Mouse (Mus musculus) gastrocnemius, postnatal 36 days (tissue): ENCODE data around the gene Prune1. TPM values are rescaled to one million over a fixed set of nuclear protein-coding genes. Genes with fewer than 3 reads are reported as not detected.

Experiments used
- DNase-seq, 2 experiments: peaks; one replicate each; pipeline ENCODE4 v3.0.0; 2022
- intact Hi-C: fragments of 180-260 bp; cut with DNase I; formaldehyde crosslinking; loops from one replicate; pipeline ENCODE4 v1.15.1; 2025
- long read RNA-seq, 2 experiments: library from polyadenylated mRNA; stranded (forward); transcript quantifications; one replicate each; pipeline ENCODE4 v2.0.0; 2021
- total RNA-seq, 2 experiments: library from RNA; stranded (reverse); gene quantifications; 2 replicates each; pipeline ENCODE4 v1.2.3; 2021

The Prune1 gene
- total RNA-seq: 10 to 100 TPM; 39.4 to 45.5 TPM
- long read RNA-seq, experiment 1, transcript Prune1-201 (8 exons, 3,140 nt): major isoform, 13 of 41 reads
- long read RNA-seq, experiment 1, partial matches to known transcripts: 6 of 41 reads
- long read RNA-seq, experiment 1, other reads (novel, unspliced or antisense): 22 of 41 reads
- long read RNA-seq, experiment 2, transcript Prune1-201 (8 exons, 3,140 nt): major isoform, 22 of 49 reads
- long read RNA-seq, experiment 2, partial matches to known transcripts: 4 of 49 reads
- long read RNA-seq, experiment 2, other reads (novel, unspliced or antisense): 23 of 49 reads

GRCm38 (mm10) chr3:95281216-95282126 lies at the start of gene Prune1, which contains the start of gene Mindy1:
Gene Prune1, minus strand, starts transcription at chr3:95282076.
Gene Mindy1, plus strand, starts transcription at chr3:95281345.
- peak; percentile 94 to 98 for DNase-seq
- intact Hi-C loops: loop anchor here (5.0 kb wide), 1 partner anchor 36 kb away; no protein-coding TSS in a partner anchor

DNA sequence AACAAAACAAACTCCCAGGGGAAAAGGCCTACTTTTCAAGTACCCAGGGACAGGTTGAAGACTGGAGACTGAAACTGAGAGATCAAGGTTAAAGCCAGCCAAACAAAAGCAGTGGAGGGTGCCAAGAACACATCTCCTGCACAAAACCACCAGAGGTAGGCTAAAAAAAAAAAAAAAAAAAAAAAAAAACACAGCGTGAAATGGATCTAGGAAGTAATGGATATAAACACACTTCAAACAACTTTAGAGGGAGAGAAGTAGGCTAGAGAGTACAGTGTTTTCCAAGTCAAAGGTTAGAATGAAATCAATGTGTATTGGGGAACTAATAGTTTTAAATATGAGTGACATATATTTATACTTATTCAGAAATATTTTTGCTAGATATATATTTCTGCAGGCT lies 49.7 kb upstream of the Prune1 start:
- intact Hi-C loops: loop anchor here (10.0 kb wide), 1 partner anchor 503 kb away; no protein-coding TSS in a partner anchor
- no peak for DNase-seq

DNA sequence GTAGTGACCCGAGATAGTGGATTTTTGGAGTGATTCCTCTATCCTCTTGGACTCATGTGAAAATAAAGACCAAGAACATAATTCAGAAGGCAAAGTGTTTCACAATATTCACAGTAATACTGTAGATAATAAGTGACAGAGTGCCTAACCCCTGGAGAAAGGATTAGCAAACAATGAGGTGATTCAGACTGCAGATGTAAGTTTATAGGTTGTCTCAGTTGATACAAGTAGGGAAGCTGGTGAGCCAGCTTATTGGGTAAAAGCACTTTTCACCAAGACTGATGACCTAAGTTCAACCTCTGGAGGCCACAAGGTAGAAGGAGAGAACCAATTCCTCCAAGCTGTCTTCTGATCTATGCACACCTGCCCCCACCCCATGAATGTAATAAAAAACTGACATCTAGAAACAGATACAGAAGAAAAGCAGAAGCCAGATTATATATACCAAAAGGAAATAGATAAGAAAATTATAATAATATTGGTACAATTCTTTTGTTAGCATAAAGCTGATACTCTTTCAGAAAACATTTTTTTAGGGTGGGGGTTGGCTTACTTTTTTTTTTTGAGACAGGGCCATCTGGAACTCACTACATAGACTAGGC lies 47.0 kb upstream of the Prune1 start:
- intact Hi-C loops: no loop called here

DNA sequence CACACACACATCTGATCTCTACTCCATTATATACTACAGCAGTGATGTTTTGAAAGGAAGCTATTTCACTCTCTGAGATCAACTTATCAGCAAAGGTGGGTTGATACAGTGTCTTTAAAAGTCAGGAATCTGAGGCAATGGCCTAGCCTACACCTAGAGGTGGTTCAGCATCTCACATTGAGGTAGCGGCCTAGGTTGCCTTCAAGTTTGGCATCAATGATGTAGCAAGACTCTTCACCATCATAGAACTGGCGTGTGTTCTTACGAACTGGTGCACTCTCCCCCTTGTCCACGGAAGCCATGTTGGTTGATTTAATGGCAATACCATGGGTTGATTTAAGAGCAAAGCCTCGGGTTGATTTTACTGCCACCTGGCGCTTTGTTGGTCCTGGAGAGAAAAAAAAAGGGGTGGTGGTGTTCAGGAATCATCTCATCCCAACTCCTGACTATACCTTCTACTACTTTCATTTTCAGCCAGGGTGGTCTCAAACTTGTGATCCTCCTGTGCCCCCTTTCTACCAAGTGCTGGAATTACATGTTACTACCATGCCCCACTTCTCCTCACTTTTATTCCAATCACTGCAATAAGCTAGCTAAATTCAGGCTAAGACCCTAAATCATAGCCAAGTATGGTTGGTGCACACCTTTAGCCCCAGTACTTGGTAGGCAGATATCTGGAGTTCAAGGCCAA lies 42.7 kb upstream of the Prune1 start:
- intact Hi-C loops: no loop called here
- DNase-seq: no peak

More for the DNA sequence above, 47.0 kb upstream of the Prune1 start:
- no peak for DNase-seq

DNA sequence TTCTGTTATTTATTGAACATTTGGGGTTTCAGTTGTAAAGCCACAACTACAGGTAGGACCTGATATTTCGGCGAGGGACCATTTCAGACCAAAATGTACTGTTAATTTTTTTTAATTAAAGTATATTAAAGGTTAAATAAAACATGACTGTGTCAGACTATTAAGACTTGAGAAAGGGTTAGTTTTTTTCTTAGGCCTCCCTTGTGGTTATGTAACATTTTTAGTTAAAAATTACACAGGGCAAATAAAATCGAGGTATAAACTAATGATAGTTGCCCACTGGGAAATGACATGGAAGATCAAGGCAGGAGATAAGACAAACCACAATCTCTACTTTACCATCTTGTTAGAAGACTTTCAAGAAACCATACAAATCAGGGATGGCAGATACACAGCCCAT lies 41.6 kb upstream of the Prune1 start:
- DNase-seq: no peak
- intact Hi-C loops: no loop called here

DNA sequence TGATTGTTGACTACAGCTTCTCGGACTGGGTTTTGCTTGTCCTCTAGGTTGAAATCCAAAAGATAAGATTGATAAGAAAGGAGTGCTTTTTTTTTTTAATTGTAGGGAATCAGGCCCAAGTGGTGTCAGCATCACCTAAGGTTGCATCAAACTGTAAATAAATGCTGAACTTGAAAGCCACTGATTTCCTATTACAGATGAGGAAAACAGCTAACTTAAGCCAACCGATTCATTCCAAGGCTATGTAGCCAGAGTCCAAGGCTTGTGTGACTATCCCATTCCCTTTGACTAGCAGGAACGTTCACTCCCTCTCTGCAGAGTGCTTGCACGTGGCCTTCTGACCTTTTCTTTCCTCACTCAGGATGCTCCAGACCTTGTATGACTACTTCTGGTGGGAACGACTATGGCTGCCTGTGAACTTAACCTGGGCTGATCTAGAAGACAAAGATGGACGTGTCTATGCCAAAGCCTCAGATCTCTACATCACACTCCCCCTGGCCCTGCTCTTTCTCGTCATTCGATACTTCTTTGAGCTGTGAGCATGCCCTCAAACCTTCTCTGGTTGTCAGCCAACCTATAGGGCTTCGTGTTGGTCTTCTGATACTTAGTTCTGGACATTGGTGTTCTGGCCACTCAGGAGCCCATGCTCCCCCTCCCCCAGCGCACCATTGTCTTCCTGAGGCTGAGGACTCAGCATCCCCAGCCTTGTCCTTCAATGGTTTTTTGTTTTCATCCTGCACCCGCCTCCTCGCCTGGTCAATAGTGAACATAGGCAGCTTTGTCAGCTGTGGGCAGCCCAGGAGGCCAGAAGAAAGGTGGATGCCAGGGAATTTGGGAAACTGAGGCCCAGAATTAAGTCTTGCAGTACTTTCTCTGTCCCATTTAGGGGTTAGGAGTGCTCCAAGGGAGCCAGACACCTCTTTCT lies 38.1 kb upstream of the Prune1 start:
- intact Hi-C loops: loop anchor here (5.0 kb wide), 1 partner anchor 38 kb away; the partner anchor contains the start of genes Mindy1 and Prune1
- no peak for DNase-seq

DNA sequence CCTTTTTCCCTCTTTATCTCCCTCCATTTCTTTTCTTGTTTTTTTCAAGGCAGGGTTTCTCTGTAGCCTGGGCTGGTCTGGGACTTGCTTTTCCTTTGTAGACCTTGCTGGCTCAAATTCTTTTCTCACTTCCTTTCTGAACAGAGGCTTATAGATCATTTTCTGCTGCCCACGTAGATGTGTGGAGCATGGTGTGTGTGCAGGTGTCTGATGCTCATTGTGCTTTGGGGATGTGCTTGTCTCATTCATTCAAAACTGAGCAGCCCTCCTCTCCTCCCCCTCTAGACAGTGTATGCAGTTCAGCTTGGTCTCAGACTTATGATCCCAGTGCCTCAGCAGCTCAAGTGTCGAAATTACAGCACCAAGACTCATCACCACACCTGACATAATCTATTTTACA lies 37.2 kb upstream of the Prune1 start:
- intact Hi-C loops: loop anchor here (5.0 kb wide), 1 partner anchor 37 kb away; the partner anchor contains the start of genes Mindy1 and Prune1

GRCm38 (mm10) chr3:95318548-95318947 lies 36.7 kb upstream of the Prune1 start:
- intact Hi-C loops: loop anchor here (5.0 kb wide), 1 partner anchor 36 kb away; the partner anchor contains the start of genes Mindy1 and Prune1

More for the DNA sequence above, 37.2 kb upstream of the Prune1 start:
- DNase-seq: no peak

GRCm38 (mm10) chr3:95317414-95318080 lies 35.7 kb upstream of the Prune1 start:
- intact Hi-C loops: loop anchor here (5.0 kb wide), 1 partner anchor 35 kb away; the partner anchor contains the start of genes Mindy1 and Prune1
- DNase-seq: peak; percentile 46 to 51

More at GRCm38 (mm10) chr3:95318548-95318947, 36.7 kb upstream of the Prune1 start:
- DNase-seq: peak in 1 of 2 experiments; percentile 27

DNA sequence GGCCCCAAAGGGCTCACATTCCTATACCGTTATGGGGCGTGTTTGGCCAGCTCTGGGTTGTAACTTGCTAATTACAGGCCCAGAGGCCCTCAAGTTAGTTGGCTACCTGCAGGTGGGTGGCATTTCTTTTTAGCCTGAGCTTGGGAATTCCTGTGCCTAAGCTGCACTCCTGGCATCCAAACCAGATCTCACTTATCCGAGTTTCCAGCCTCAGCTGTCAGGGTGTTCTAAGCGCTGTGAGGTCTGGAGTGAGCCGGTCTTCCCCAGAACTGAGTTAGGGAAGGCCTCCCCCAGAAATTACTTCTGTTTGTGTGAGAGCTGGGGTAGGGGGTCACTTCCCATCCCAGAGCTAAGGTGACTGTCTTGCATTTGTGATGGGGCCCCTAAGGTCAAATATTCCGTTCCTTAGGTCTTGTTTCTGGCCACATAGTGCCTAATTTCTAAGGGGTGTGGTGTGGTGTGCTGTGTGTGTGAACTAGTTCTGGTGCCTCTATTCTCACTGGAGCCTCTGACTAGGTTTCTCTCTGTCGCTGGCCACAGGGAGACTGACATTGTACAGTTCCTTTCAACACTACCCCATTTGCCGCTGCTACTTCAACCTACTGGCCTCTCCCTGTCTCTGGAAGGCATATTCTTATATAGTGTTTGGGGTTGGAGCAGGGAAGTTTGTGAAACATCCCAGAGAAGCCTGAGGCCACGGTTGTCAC lies 34.1 kb upstream of the Prune1 start:
- intact Hi-C loops: loop anchor here (5.0 kb wide), 1 partner anchor 34 kb away; the partner anchor contains the start of genes Mindy1 and Prune1
- DNase-seq: no peak

DNA sequence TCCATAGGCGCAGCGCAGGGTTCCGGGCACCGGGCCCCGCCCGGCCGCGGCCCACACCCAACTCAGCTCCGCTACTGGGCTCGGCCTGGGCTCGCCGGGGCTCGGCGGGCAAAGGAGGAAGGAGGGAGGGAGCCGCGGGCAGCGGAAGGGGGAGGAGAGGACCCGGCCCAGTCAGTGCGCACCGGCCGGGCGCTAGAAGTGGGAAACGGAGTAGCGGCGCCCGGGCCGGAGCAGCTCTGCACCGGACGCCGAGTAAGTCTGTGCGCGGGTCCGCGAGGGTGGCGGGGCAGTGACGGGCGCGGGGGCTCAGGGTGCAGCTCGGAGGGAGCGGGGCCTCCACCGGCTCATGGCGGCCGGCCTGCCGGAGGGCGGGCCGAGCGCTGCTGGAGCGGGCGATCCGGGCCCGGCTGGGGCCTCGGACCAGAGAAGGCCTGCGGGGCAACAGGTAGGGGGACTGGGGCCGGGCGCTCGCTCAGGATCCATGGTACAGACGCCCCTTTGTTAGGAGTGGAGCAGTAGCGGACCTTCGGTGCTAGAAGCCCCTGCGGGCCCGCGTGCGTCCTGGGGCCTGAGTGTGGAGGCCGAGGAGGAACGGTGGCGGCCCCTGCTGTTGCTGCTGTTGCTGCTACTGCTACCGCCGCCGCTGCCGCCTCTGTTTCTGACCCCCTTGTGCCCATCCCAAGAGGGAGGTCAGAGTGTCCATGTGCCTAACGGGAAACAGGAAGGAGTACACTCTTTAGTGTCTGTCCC lies 33.4 kb upstream of the Prune1 start:
- intact Hi-C loops: loop anchor here (5.0 kb wide), 1 partner anchor 33 kb away; the partner anchor contains the start of genes Mindy1 and Prune1
- peak; percentile 87 to 91 for DNase-seq

DNA sequence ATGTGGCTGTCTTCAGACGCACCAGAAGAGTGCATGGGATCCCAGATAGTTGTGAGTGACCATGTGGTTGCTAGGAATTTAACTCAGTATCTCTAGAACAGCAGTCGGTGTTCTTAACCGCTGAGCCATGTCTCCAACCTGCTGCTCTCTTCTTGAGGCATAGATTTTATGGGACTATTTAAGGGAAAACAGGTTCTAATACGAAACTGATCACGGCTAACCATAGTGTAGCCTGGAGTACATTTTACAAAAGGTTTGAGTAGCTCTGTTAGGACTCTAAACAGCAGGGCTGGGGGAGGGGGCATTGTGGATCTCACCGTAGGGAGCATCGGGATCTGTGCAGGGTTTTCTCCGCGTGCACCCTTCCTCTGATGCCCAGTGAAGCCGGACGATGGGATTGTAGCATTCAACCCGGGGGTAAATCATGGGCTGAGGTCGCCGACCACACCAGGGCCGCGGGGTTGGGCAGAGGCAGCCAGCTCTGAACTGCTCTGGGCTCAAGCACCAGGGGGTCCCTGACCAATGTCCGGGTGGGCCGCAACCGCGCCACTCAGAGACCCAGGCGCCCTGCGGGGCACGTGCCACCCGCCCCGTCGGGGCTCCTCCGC lies 32.7 kb upstream of the Prune1 start, which contains the start of gene Cers2:
Gene Cers2 (plus strand): TSS at position 306 of the 608 bp plus-strand sequence.
- intact Hi-C loops: loop anchor here (5.0 kb wide), 2 partner anchors 32 to 78 kb away; partner anchors contain the start of genes Mindy1 and Prune1
- no peak for DNase-seq

GRCm38 (mm10) chr3:95314075-95314474 lies 32.2 kb upstream of the Prune1 start:
- intact Hi-C loops: loop anchor here (5.0 kb wide), 1 partner anchor 78 kb away; no protein-coding TSS in a partner anchor
- no peak for DNase-seq

DNA sequence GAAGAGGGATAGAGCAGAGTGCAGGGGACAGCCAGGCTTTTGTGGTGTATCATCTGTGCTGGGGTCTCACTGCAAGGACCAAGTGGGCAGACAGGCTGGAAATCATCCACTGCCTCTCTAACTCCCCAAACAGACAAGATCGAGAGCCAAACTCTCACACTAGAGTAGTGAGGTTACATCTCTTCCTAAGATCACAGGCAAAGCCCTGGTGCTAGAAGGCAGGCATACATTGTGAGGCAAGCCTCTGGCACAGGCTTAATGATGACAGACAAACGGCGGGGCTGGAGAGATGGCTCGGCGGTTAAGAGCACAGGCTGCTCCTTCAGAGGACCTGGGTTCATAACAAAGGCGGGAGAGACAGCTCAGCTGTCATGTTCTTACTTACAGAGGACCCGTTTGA lies 31.6 kb upstream of the Prune1 start:
- intact Hi-C loops: loop anchor here (5.0 kb wide), 1 partner anchor 79 kb away; no protein-coding TSS in a partner anchor
- no peak for DNase-seq

- no peak for DNase-seq
- intact Hi-C loops: loop anchor here (5.0 kb wide), 1 partner anchor 80 kb away; no protein-coding TSS in a partner anchor
Observed at GRCm38 (mm10) chr3:95312623-95313022, 30.7 kb upstream of the Prune1 start.
